22 mouse cellular contexts compared by ENCODE assay signal in the genomic region with DNA sequence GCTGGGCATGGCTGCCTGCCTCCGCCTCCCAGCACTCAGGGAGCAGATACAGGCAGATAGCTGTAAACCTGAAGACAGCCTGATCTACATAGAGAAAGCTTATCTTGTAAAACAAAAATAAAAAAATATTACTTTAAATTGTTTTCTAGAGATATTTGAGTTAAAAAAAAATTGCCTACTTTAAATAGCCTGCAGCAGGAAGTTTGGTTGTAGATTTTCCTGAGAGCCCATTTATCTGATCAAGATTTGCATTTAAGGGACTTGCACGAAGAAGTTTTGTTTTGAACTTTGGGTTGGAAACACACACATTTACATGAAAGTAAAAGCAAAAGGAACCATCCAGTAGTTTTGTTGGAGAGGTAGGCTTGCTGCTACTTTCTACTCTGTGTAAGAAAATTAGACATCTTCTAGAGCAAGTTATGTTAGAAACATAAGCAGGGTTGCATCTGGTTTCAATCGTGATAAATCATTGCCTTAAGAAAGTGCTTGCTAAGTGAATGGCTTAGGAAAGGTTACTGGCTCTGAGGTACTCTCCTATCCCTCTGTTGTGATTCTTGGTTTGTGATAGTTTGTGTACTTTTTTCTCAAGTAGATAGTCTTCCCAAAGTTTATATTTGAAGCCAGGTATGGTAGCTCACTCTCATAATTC. TPM values are rescaled to one million over a fixed set of nuclear protein-coding genes. Genes with fewer than 3 reads are reported as not detected.
DNase-seq lines count a peak whose midpoint lies in the region; ATAC-seq and TF ChIP-seq lines count a peak whose summit lies in the region.
"Had no signal": no experiment of that assay in that cellular context is flagged by ENCODE, and none has a peak within 500 bp of the region (broad histone marks: within the 10 kb centered on the region; RNA-seq: fewer than 3 reads in every experiment).

No protein-coding gene starts in this region.

- DNase-seq in heart, postnatal 36 days: no peak
- no peak for DNase-seq in limb, embryonic 10.5 days (ENCODE audit: low spot score)
- DNase-seq in spleen, adult 18-20 months: no peak
- DNase-seq in ovary, postnatal 14 days (ENCODE audit: low spot score): no peak
- DNase-seq: B cell, adult 2 months; cerebellum, adult 2 months; gastrocnemius, postnatal 14 days; kidney, adult 11 months; layer of hippocampus, postnatal 36 days; lung, adult 2 months; retina, postnatal 1 day; thymus, postnatal 25 days had no signal

- H3K4me3 ChIP-seq in heart, embryonic 15.5 days: no peak overlapping the region
- H3K4me3 ChIP-seq in limb, embryonic 12.5 days (replicated peaks): no peak overlapping the region
- H3K4me3 ChIP-seq in limb, embryonic 10.5 days: no peak overlapping the region
- peak overlapping the region; percentile 46 for H3K4me3 ChIP-seq in E14TG2a.4 (replicated peaks; ENCODE audit: low read length)
- no peak overlapping the region for H3K4me3 ChIP-seq in limb, embryonic 13.5 days
- H3K4me3 ChIP-seq: hindbrain, embryonic 10.5 days; megakaryocyte, embryonic 14.5 days; midbrain, embryonic 15.5 days; myocyte had no signal

- H3K27ac ChIP-seq in heart, embryonic 15.5 days: no peak overlapping the region
- no peak overlapping the region for H3K27ac ChIP-seq in limb, embryonic 12.5 days
- H3K27ac ChIP-seq in limb, embryonic 10.5 days: no peak overlapping the region
- H3K27ac ChIP-seq in limb, embryonic 13.5 days: no peak overlapping the region
- H3K27ac ChIP-seq: hindbrain, embryonic 10.5 days; midbrain, embryonic 15.5 days had no signal

- intact Hi-C loops in heart, postnatal 36 days (cut with DNase I): loop anchor here (10.0 kb wide), 1 partner anchor 709 kb away; a partner anchor contains a TSS

- peaks cover 40% of the 10 kb centered on the region for H3K36me3 ChIP-seq in heart, embryonic 15.5 days
- peaks cover 45% of the 10 kb centered on the region for H3K36me3 ChIP-seq in limb, embryonic 12.5 days
- peaks cover 54% of the 10 kb centered on the region for H3K36me3 ChIP-seq in limb, embryonic 10.5 days
- peaks cover 80% of the 10 kb centered on the region for H3K36me3 ChIP-seq in E14TG2a.4 (ENCODE audit: insufficient read depth, low read length)
- H3K36me3 ChIP-seq in limb, embryonic 13.5 days: peaks cover 42% of the 10 kb centered on the region

- no peak for ATAC-seq in heart, embryonic 15.5 days (replicated peaks; ENCODE audit: insufficient number of reproducible peaks, insufficient read depth, low FRiP score, low read depth)
- no peak for ATAC-seq in limb, embryonic 12.5 days (ENCODE audit: insufficient number of reproducible peaks, insufficient read depth, low FRiP score, low TSS enrichment, low read depth)
- no peak for ATAC-seq in limb, embryonic 13.5 days (ENCODE audit: low FRiP score, low read depth)
- ATAC-seq: forebrain, embryonic 14.5 days; midbrain, embryonic 15.5 days had no signal

- 51% methylated on average over 3 of the region's 3 CpGs for WGBS in heart, embryonic 15.5 days
- WGBS in limb, embryonic 12.5 days: 67% methylated on average over 3 of the region's 3 CpGs
- WGBS in limb, embryonic 10.5 days: 85% methylated on average over 3 of the region's 3 CpGs
- 59% methylated on average over 3 of the region's 3 CpGs for WGBS in limb, embryonic 13.5 days

- H3K9ac ChIP-seq in heart, embryonic 15.5 days: no peak overlapping the region
- H3K9ac ChIP-seq in limb, embryonic 12.5 days (replicated peaks): no peak overlapping the region
- H3K9ac ChIP-seq in limb, embryonic 13.5 days: no peak overlapping the region
- H3K9ac ChIP-seq: midbrain, embryonic 15.5 days had no signal

- H3K9me3 ChIP-seq in heart, embryonic 15.5 days (replicated peaks): no peaks in the 10 kb centered on the region
- no peaks in the 10 kb centered on the region for H3K9me3 ChIP-seq in limb, embryonic 12.5 days
- no peaks in the 10 kb centered on the region for H3K9me3 ChIP-seq in limb, embryonic 10.5 days (replicated peaks)
- H3K9me3 ChIP-seq in E14TG2a.4 (ENCODE audit: low read length): no peaks in the 10 kb centered on the region
- H3K9me3 ChIP-seq in limb, embryonic 13.5 days: no peaks in the 10 kb centered on the region
- H3K9me3 ChIP-seq: G1E; hindbrain, embryonic 10.5 days; megakaryocyte, embryonic 14.5 days; midbrain, embryonic 15.5 days had no signal

- H3K4me1 ChIP-seq in heart, embryonic 15.5 days (replicated peaks): peaks cover 32% of the 10 kb centered on the region
- H3K4me1 ChIP-seq in limb, embryonic 12.5 days (replicated peaks): peaks cover 50% of the 10 kb centered on the region
- peaks cover 48% of the 10 kb centered on the region for H3K4me1 ChIP-seq in limb, embryonic 10.5 days
- H3K4me1 ChIP-seq in E14TG2a.4 (replicated peaks; ENCODE audit: low read depth, low read length): peaks cover 79% of the 10 kb centered on the region
- H3K4me1 ChIP-seq in limb, embryonic 13.5 days: peaks cover 43% of the 10 kb centered on the region

- H3K4me2 ChIP-seq in heart, embryonic 15.5 days: peak overlapping the region; percentile 13; the same call in 1 of the 2 replicates
- peak overlapping the region; percentile 6; the same call in 1 of the 2 replicates for H3K4me2 ChIP-seq in limb, embryonic 12.5 days
- peak overlapping the region; percentile 14; the same call in 1 of the 2 replicates for H3K4me2 ChIP-seq in limb, embryonic 13.5 days (replicated peaks)

- no peak for TF ChIP-seq CTCF in E14TG2a.4 (conservative IDR thresholded peaks at IDR 0.05; ENCODE audit: low read length)

- H3K27me3 ChIP-seq in heart, embryonic 15.5 days: no peaks in the 10 kb centered on the region
- no peaks in the 10 kb centered on the region for H3K27me3 ChIP-seq in limb, embryonic 12.5 days
- H3K27me3 ChIP-seq in limb, embryonic 10.5 days (ENCODE audit: low read depth, poor library complexity, severe bottlenecking): no peaks in the 10 kb centered on the region
- H3K27me3 ChIP-seq in E14TG2a.4 (ENCODE audit: insufficient read depth, low read length): no peaks in the 10 kb centered on the region
- no peaks in the 10 kb centered on the region for H3K27me3 ChIP-seq in limb, embryonic 13.5 days
- H3K27me3 ChIP-seq: megakaryocyte, embryonic 14.5 days; midbrain, embryonic 15.5 days had no signal

RNA-seq across cellular contexts. Expression of a gene that starts 4.9 kb away (rescaled TPM):
- polyA plus RNA-seq in heart, embryonic 15.5 days (2015; fragmentation: Nextera tagmentation; extraction: Ambion mirVana): 16.7 and 19.7 TPM in 2 replicates
- total RNA-seq in heart, postnatal 36 days (2021): 10 to 100 TPM; 34.6 to 43.4 TPM
- polyA plus RNA-seq in limb, embryonic 12.5 days (2016; fragmentation: Nextera tagmentation; extraction: Ambion mirVana): 30.1 and 31.3 TPM in 2 replicates
- 26.2 and 28.8 TPM in 2 replicates for polyA plus RNA-seq in limb, embryonic 10.5 days (2016; fragmentation: Nextera tagmentation; extraction: Ambion mirVana)
- 27.6 and 28.0 TPM in 2 replicates for polyA plus RNA-seq in limb, embryonic 13.5 days (2015; fragmentation: Nextera tagmentation; extraction: Ambion mirVana)

RNA-seq across cellular contexts. Expression of a gene that starts 17.7 kb away (rescaled TPM):
- polyA plus RNA-seq in heart, embryonic 15.5 days (2015; fragmentation: Nextera tagmentation; extraction: Ambion mirVana): 0.74 and 1.1 TPM in 2 replicates
- 1 to 10 TPM; 1.3 to 1.7 TPM for total RNA-seq in heart, postnatal 36 days (2021)
- polyA plus RNA-seq in limb, embryonic 12.5 days (2016; fragmentation: Nextera tagmentation; extraction: Ambion mirVana): 2.8 and 3.1 TPM in 2 replicates
- polyA plus RNA-seq in limb, embryonic 10.5 days (2016; fragmentation: Nextera tagmentation; extraction: Ambion mirVana): 0.83 and 1.9 TPM in 2 replicates
- polyA plus RNA-seq in limb, embryonic 13.5 days (2015; fragmentation: Nextera tagmentation; extraction: Ambion mirVana): 3.2 and 3.3 TPM in 2 replicates

RNA-seq across cellular contexts. Expression of a gene that starts 23.9 kb away (rescaled TPM):
- polyA plus RNA-seq in heart, embryonic 15.5 days (2015; fragmentation: Nextera tagmentation; extraction: Ambion mirVana): 23.1 and 33.6 TPM in 2 replicates
- total RNA-seq in heart, postnatal 36 days (2021): 10 to 100 TPM; 12.2 to 13.8 TPM
- 60.4 and 60.7 TPM in 2 replicates for polyA plus RNA-seq in limb, embryonic 12.5 days (2016; fragmentation: Nextera tagmentation; extraction: Ambion mirVana)
- 53.1 and 57.5 TPM in 2 replicates for polyA plus RNA-seq in limb, embryonic 10.5 days (2016; fragmentation: Nextera tagmentation; extraction: Ambion mirVana)
- polyA plus RNA-seq in limb, embryonic 13.5 days (2015; fragmentation: Nextera tagmentation; extraction: Ambion mirVana): 57.0 and 57.7 TPM in 2 replicates

RNA-seq across cellular contexts. Expression of a gene that starts 27.2 kb away (rescaled TPM):
- polyA plus RNA-seq in heart, embryonic 15.5 days (2015; fragmentation: Nextera tagmentation; extraction: Ambion mirVana): 46.7 and 52.9 TPM in 2 replicates
- total RNA-seq in heart, postnatal 36 days (2021): 100 to 1,000 TPM; 266 to 269 TPM
- polyA plus RNA-seq in limb, embryonic 12.5 days (2016; fragmentation: Nextera tagmentation; extraction: Ambion mirVana): 62.1 and 69.8 TPM in 2 replicates
- 75.1 and 76.6 TPM in 2 replicates for polyA plus RNA-seq in limb, embryonic 10.5 days (2016; fragmentation: Nextera tagmentation; extraction: Ambion mirVana)
- 59.1 and 63.6 TPM in 2 replicates for polyA plus RNA-seq in limb, embryonic 13.5 days (2015; fragmentation: Nextera tagmentation; extraction: Ambion mirVana)

RNA-seq across cellular contexts. Expression of a gene that starts 46.7 kb away (rescaled TPM):
- 0.04 and 0.08 TPM in 2 replicates for polyA plus RNA-seq in heart, embryonic 15.5 days (2015; fragmentation: Nextera tagmentation; extraction: Ambion mirVana)
- total RNA-seq in heart, postnatal 36 days (2021): 1 to 10 TPM in 1 of 2 experiments, under 1 TPM in 1; 0.47 to 1.1 TPM
- not detected in 2 replicates for polyA plus RNA-seq in limb, embryonic 12.5 days (2016; fragmentation: Nextera tagmentation; extraction: Ambion mirVana)
- not detected in 2 replicates for polyA plus RNA-seq in limb, embryonic 10.5 days (2016; fragmentation: Nextera tagmentation; extraction: Ambion mirVana)
- 0.05 TPM in 1 of 2 replicates, not detected in the other for polyA plus RNA-seq in limb, embryonic 13.5 days (2015; fragmentation: Nextera tagmentation; extraction: Ambion mirVana)
- polyA plus RNA-seq: forebrain, embryonic 14.5 days; G1E; hindbrain, embryonic 10.5 days; myocyte had no signal
